Mouse (Mus musculus) limb, embryonic 11.5 days (tissue): ENCODE results near the gene Foxn3. TPM values are rescaled to one million over a fixed set of nuclear protein-coding genes. Genes with fewer than 3 reads are reported as not detected.

Experiments
- ATAC-seq: fragments of 200-750 bp; cut with Nextera tagmentation; 2 replicates; pipeline ENCODE4 v1.8.0; 2017; ENCODE audit warnings: low read depth; ENCODE audit not compliant: insufficient number of reproducible peaks, low FRiP score, low TSS enrichment
- DNase-seq: peaks from one replicate; pipeline ENCODE4 v3.0.0-alpha.2; 2015; ENCODE audit warnings: low spot score
- H3K27ac ChIP-seq: fragments of 300-500 bp; sonication (generic); replicated peaks from 2 replicates; pipeline ENCODE4 v1.5.1; 2014; ENCODE audit warnings: low read depth, mild to moderate bottlenecking, low read length
- H3K27me3 ChIP-seq: fragments of 300-500 bp; sonication (generic); 2 replicates; pipeline ENCODE4 v1.6.1; 2014; ENCODE audit warnings: mild to moderate bottlenecking, low read length, mixed read lengths; ENCODE audit not compliant: control insufficient read depth, insufficient read depth
- H3K36me3 ChIP-seq: fragments of 300-500 bp; sonication (generic); 2 replicates; pipeline ENCODE4 v1.6.1; 2014; ENCODE audit warnings: mild to moderate bottlenecking, low read length, moderate library complexity, mixed read lengths; ENCODE audit not compliant: control insufficient read depth, insufficient read depth
- H3K4me1 ChIP-seq: fragments of 300-500 bp; sonication (generic); 2 replicates; pipeline ENCODE4 v1.6.1; 2014; ENCODE audit warnings: low read length, mixed read lengths; ENCODE audit not compliant: control insufficient read depth, insufficient read depth
- H3K4me2 ChIP-seq: fragments of 300-500 bp; sonication (generic); 2 replicates; pipeline ENCODE4 v1.6.1; 2014; ENCODE audit warnings: low read depth, mild to moderate bottlenecking, moderate library complexity; ENCODE audit not compliant: severe bottlenecking
- H3K4me3 ChIP-seq: fragments of 300-500 bp; sonication (generic); 2 replicates; pipeline ENCODE4 v1.5.1; 2014; ENCODE audit warnings: low read depth, low read length
- H3K9ac ChIP-seq: fragments of 300-500 bp; sonication (generic); 2 replicates; pipeline ENCODE4 v1.6.1; 2014; ENCODE audit warnings: mild to moderate bottlenecking, low read length
- H3K9me3 ChIP-seq: fragments of 300-500 bp; sonication (generic); 2 replicates; pipeline ENCODE4 v1.6.1; 2016; ENCODE audit warnings: low read length; ENCODE audit not compliant: control insufficient read depth
- WGBS: fragments of 180-500 bp; shearing (Covaris S2); extraction: QIAGEN DNeasy Blood & Tissue Kit; methylation state at CpG from one replicate; pipeline ENCODE4 v1.1.7; 2014; 5-methylcytosine and 5-hydroxymethylcytosine counted together
- polyA plus RNA-seq: library from polyadenylated mRNA; unstranded; fragments of >200 nt; fragmentation: Nextera tagmentation; extraction: Ambion mirVana; gene quantifications from 2 replicates; pipeline ENCODE4 v1.2.1, GENCODE M21; 2014

Gene Foxn3
- polyA plus RNA-seq, 1 experiment from 2014 or later = 95.6 TPM

DNA sequence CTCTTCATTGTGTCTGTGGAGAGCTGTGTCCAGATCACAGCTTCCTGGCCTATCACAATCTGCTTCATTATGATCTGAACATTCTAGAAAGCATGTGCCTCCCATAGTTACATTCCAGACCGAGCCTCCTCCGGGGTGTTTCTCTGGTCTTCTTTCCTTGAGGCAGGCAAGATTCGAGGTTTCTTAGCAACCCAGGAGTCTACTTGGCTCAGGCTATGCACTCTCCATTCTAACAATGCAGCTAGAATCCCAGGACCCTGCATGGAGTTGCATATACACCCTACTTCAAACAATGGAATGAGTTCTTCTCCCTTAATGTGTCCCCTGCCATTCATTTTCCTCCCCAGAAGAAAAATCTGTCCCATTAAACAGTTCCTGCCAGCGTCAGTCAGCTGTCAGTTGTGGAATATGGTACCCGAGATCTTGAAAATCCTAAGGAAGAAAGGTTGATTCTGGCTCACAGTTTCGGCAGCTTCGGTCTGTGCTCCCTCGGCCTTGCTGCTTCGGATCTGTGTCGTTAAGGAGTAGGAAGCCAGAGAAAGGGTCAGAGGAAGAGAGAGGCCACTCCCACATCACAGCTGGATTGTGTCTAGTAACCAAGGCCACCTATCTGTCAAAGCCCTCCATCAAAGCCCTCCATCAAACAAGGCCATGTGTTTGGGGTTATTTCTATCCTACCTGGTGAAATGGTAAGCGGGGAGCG lies 400.6 kb downstream of the Foxn3 start:
- Histone ChIP-seq H3K4me1 (no peaks in the 10 kb centered on the region), H3K27me3 (no peaks in the 10 kb centered on the region), H3K9ac (no peak overlapping the region), H3K9me3 (no peaks in the 10 kb centered on the region), H3K36me3 (no peaks in the 10 kb centered on the region), H3K4me2 (no peak overlapping the region), H3K27ac (no peak overlapping the region), H3K4me3 (no peak overlapping the region)
- ATAC-seq = no peak
- 83% methylated on average over 12 of the region's 12 CpGs for WGBS
- no peak for DNase-seq

DNA sequence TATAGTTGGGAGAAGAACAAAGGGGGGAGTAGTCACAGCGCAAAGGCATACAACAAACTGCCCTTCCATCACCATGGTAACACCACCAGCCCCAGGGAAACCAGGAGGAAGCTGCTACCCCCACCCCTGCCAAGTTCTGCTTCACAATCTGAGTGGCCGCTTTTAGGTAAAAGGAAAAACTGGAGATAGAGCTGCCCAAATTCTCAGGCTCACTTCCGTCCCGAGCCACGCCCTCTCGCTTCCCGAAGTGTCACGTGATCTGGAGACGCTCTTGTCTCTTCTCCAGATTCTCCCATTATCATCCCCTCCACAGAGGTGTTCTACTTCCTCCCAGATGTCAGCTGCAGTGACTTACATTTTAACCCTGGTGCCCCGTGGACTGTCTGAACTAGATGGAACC lies 401.2 kb downstream of the Foxn3 start:
- DNase-seq (no peak), ATAC-seq (no peak)
- WGBS = 84% methylated on average over 10 of the region's 10 CpGs
- H3K36me3 ChIP-seq = no peaks in the 10 kb centered on the region
- H3K27me3 ChIP-seq = no peaks in the 10 kb centered on the region
- H3K9me3 ChIP-seq = no peaks in the 10 kb centered on the region
- H3K4me2 ChIP-seq = no peak overlapping the region
- no peak overlapping the region for H3K9ac ChIP-seq
- no peaks in the 10 kb centered on the region for H3K4me1 ChIP-seq
- H3K4me3 ChIP-seq = no peak overlapping the region
- no peak overlapping the region for H3K27ac ChIP-seq

DNA sequence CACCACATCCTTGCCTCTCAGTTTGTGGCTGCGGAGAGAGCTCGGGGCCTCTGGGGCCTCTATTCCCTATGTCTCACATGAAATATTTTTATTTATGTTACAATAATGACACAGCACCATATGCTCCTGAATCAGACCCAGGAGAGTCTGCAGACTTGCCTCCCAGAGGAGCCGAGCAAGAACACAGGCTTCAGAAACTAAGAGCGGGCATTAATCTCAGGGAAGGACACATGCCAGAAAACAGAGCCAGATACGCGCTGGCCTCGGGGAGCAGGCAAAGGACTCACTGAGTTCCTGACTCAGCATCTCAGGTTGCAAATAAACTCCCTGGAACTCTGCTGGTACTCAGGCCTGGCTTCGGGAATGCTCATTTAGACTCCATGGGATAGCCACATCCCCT lies 403.3 kb downstream of the Foxn3 start:
- H3K4me3 ChIP-seq = no peak overlapping the region
- H3K9me3 ChIP-seq = no peaks in the 10 kb centered on the region
- no peaks in the 10 kb centered on the region for H3K27me3 ChIP-seq
- 86% methylated on average over 8 of the region's 8 CpGs for WGBS
- no peak for DNase-seq
- H3K27ac ChIP-seq = no peak overlapping the region
- ATAC-seq = no peak
- H3K4me1 ChIP-seq = no peaks in the 10 kb centered on the region
- H3K36me3 ChIP-seq = no peaks in the 10 kb centered on the region
- H3K4me2 ChIP-seq = no peak overlapping the region
- no peak overlapping the region for H3K9ac ChIP-seq

GRCm38 (mm10) chr12:99155904-99156303 lies 407.5 kb downstream of the Foxn3 start:
- Histone ChIP-seq H3K9me3 (no peaks in the 10 kb centered on the region), H3K27me3 (no peaks in the 10 kb centered on the region), H3K9ac (no peak overlapping the region), H3K4me1 (peaks cover 7% of the 10 kb centered on the region; the same call in 1 of the 2 replicates), H3K4me3 (no peak overlapping the region), H3K4me2 (no peak overlapping the region), H3K27ac (no peak overlapping the region), H3K36me3 (no peaks in the 10 kb centered on the region)
- DNase-seq = no peak
- WGBS = 87% methylated on average over 5 of the region's 5 CpGs
- ATAC-seq = no peak

- Histone ChIP-seq H3K36me3 (no peaks in the 10 kb centered on the region), H3K4me2 (peak overlapping the region; percentile 7; the same call in 1 of the 2 replicates), H3K9ac (no peak overlapping the region), H3K9me3 (no peaks in the 10 kb centered on the region), H3K4me3 (no peak overlapping the region), H3K27ac (no peak overlapping the region), H3K4me1 (peaks cover 7% of the 10 kb centered on the region; the same call in 1 of the 2 replicates), H3K27me3 (no peaks in the 10 kb centered on the region)
- DNase-seq (no peak), ATAC-seq (no peak)
- WGBS = 77% methylated on average over 7 of the region's 7 CpGs
Observed at GRCm38 (mm10) chr12:99154230-99154629, 409.2 kb downstream of the Foxn3 start.

GRCm38 (mm10) chr12:99153664-99154063 lies 409.7 kb downstream of the Foxn3 start:
- H3K4me2 ChIP-seq = peak overlapping the region; percentile 7; the same call in 1 of the 2 replicates
- peak; percentile 64 for DNase-seq
- H3K36me3 ChIP-seq = no peaks in the 10 kb centered on the region

GRCm38 (mm10) chr12:99150126-99150525 lies 413.3 kb downstream of the Foxn3 start:
- DNase-seq (peak; percentile 74), ATAC-seq (no peak)
- Histone ChIP-seq H3K4me3 (no peak overlapping the region), H3K4me1 (peaks cover 7% of the 10 kb centered on the region; the same call in 1 of the 2 replicates), H3K27me3 (no peaks in the 10 kb centered on the region), H3K4me2 (no peak overlapping the region), H3K9me3 (no peaks in the 10 kb centered on the region), H3K36me3 (no peaks in the 10 kb centered on the region), H3K27ac (no peak overlapping the region), H3K9ac (no peak overlapping the region)
- WGBS = 51% methylated on average over 4 of the region's 4 CpGs

More at GRCm38 (mm10) chr12:99153664-99154063, 409.7 kb downstream of the Foxn3 start:
- Histone ChIP-seq H3K27ac (no peak overlapping the region), H3K4me1 (peaks cover 7% of the 10 kb centered on the region; the same call in 1 of the 2 replicates), H3K9ac (no peak overlapping the region), H3K4me3 (no peak overlapping the region), H3K27me3 (no peaks in the 10 kb centered on the region), H3K9me3 (no peaks in the 10 kb centered on the region)
- no peak for ATAC-seq
- 39% methylated on average over 10 of the region's 10 CpGs for WGBS

DNA sequence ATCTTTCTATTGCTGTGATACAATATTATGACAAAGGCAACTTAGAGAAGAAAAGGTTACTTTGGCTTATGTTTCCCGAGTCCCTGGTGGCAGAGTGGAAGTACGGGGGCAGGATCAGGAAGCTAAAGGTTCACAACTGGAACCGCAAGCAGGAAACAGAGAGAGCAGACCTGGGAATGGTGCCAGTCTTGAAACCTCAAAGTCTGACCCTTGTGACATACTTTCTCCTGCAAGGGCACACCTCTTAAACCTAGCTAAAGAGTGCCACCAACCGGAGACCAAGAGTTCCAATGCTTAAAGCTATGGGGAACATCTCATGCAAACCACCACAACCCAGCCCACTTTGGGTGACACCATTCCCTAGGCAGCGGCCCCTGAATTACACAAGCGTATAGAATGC lies 414.2 kb downstream of the Foxn3 start:
- no peak overlapping the region for H3K4me3 ChIP-seq
- H3K4me1 ChIP-seq = peaks cover 6% of the 10 kb centered on the region; the same call in 1 of the 2 replicates
- H3K9ac ChIP-seq = no peak overlapping the region
- H3K27me3 ChIP-seq = no peaks in the 10 kb centered on the region
- no peak for DNase-seq
- no peaks in the 10 kb centered on the region for H3K36me3 ChIP-seq
- no peak overlapping the region for H3K4me2 ChIP-seq
- no peaks in the 10 kb centered on the region for H3K9me3 ChIP-seq
- 97% methylated on average over 6 of the region's 6 CpGs for WGBS
- no peak for ATAC-seq
- no peak overlapping the region for H3K27ac ChIP-seq
